13 mouse cellular contexts compared by ENCODE assay signal in genomic region chr2:76069238-76069637, GRCm38 (mm10).
DNase-seq lines count a peak whose midpoint lies in the region; ATAC-seq and TF ChIP-seq lines count a peak whose summit lies in the region.
"Had no signal": no experiment of that assay in that cellular context is flagged by ENCODE, and none has a peak within 500 bp of the region (broad histone marks: within the 10 kb centered on the region; RNA-seq: fewer than 3 reads in every experiment).

No protein-coding gene starts in this region.

- 56% methylated on average over 13 of the region's 13 CpGs for WGBS in heart, embryonic 11.5 days (ENCODE audit: insufficient replicate concordance)
- 35% methylated on average over 13 of the region's 13 CpGs for WGBS in lung, embryonic 16.5 days
- WGBS in limb, embryonic 14.5 days: 8% methylated on average over 13 of the region's 13 CpGs
- WGBS in stomach, embryonic 15.5 days: 35% methylated on average over 13 of the region's 13 CpGs

- no peaks in the 10 kb centered on the region for H3K9me3 ChIP-seq in heart, embryonic 11.5 days (replicated peaks; ENCODE audit: control insufficient read depth, low read length)
- no peaks in the 10 kb centered on the region for H3K9me3 ChIP-seq in lung, embryonic 16.5 days (ENCODE audit: control insufficient read depth, low read length)
- no peaks in the 10 kb centered on the region for H3K9me3 ChIP-seq in limb, embryonic 14.5 days (ENCODE audit: control insufficient read depth, low read length)
- no peaks in the 10 kb centered on the region for H3K9me3 ChIP-seq in stomach, embryonic 15.5 days

- no peak for ATAC-seq in heart, embryonic 11.5 days (replicated peaks; ENCODE audit: insufficient number of reproducible peaks, low FRiP score, low TSS enrichment)
- ATAC-seq in lung, embryonic 16.5 days (ENCODE audit: low read depth): no peak
- no peak for ATAC-seq in limb, embryonic 14.5 days (ENCODE audit: low FRiP score, low read depth)
- ATAC-seq in stomach, embryonic 15.5 days (ENCODE audit: insufficient read depth, low FRiP score, low read depth): no peak
- no peak for ATAC-seq in megakaryocyte, adult 5-6 weeks (ENCODE audit: poor library complexity, severe bottlenecking)

- intact Hi-C loops in heart, postnatal 10 days (cut with DNase I): loop anchor here (10.0 kb wide), 1 partner anchor 444 kb away; no protein-coding TSS in a partner anchor

- H3K4me3 ChIP-seq in heart, embryonic 11.5 days (ENCODE audit: low read depth, low read length): no peak overlapping the region
- no peak overlapping the region for H3K4me3 ChIP-seq in lung, embryonic 16.5 days (ENCODE audit: low read length)
- peak overlapping the region; percentile 32; the same call in 1 of the 2 replicates for H3K4me3 ChIP-seq in limb, embryonic 14.5 days (replicated peaks; ENCODE audit: low read length)
- H3K4me3 ChIP-seq in stomach, embryonic 15.5 days (replicated peaks): no peak overlapping the region
- H3K4me3 ChIP-seq: erythroblast, embryonic 14.5 days had no signal

- peak overlapping the region; percentile 56; the same call in 1 of the 2 replicates for H3K4me2 ChIP-seq in heart, embryonic 11.5 days
- peak overlapping the region; percentile 54 for H3K4me2 ChIP-seq in lung, embryonic 16.5 days (ENCODE audit: low read depth, low read length)
- H3K4me2 ChIP-seq in limb, embryonic 14.5 days (replicated peaks; ENCODE audit: low read depth, low read length, severe bottlenecking): peak overlapping the region; percentile 50
- peak overlapping the region; percentile 52 for H3K4me2 ChIP-seq in stomach, embryonic 15.5 days

- no peaks in the 10 kb centered on the region for H3K36me3 ChIP-seq in heart, embryonic 11.5 days (ENCODE audit: control insufficient read depth, insufficient read depth, low read length)
- no peaks in the 10 kb centered on the region for H3K36me3 ChIP-seq in lung, embryonic 16.5 days (ENCODE audit: control insufficient read depth, insufficient read depth, low read length)
- H3K36me3 ChIP-seq in limb, embryonic 14.5 days (ENCODE audit: control insufficient read depth, insufficient read depth, low read length): no peaks in the 10 kb centered on the region
- H3K36me3 ChIP-seq in stomach, embryonic 15.5 days: no peaks in the 10 kb centered on the region

- no peak overlapping the region for H3K27ac ChIP-seq in heart, embryonic 11.5 days (ENCODE audit: low read depth, low read length)
- no peak overlapping the region for H3K27ac ChIP-seq in lung, embryonic 16.5 days (ENCODE audit: low read length)
- H3K27ac ChIP-seq in limb, embryonic 14.5 days (replicated peaks; ENCODE audit: low read depth, low read length): no peak overlapping the region
- H3K27ac ChIP-seq in stomach, embryonic 15.5 days: no peak overlapping the region

- no peaks in the 10 kb centered on the region for H3K27me3 ChIP-seq in heart, embryonic 11.5 days (ENCODE audit: control insufficient read depth, insufficient read depth, low read length)
- no peaks in the 10 kb centered on the region for H3K27me3 ChIP-seq in lung, embryonic 16.5 days (ENCODE audit: control insufficient read depth, insufficient read depth, low read depth, low read length)
- no peaks in the 10 kb centered on the region for H3K27me3 ChIP-seq in limb, embryonic 14.5 days (ENCODE audit: control insufficient read depth, insufficient read depth, low read length)
- H3K27me3 ChIP-seq in stomach, embryonic 15.5 days (replicated peaks): no peaks in the 10 kb centered on the region

- DNase-seq in heart, postnatal 10 days: no peak
- DNase-seq in lung, postnatal 36 days: no peak
- peak; percentile 31 for DNase-seq in limb, embryonic 14.5 days (ENCODE audit: low spot score)
- no peak for DNase-seq in frontal cortex, postnatal 36 days (ENCODE audit: low spot score in 2 of 2)
- DNase-seq: cerebellum, adult 9-10 months; kidney, postnatal 14 days; liver; right cerebral cortex, postnatal 14 days had no signal

- no peak overlapping the region for H3K9ac ChIP-seq in heart, embryonic 11.5 days (ENCODE audit: low read depth, low read length)
- H3K9ac ChIP-seq in lung, embryonic 16.5 days (ENCODE audit: low read length): no peak overlapping the region
- H3K9ac ChIP-seq in limb, embryonic 14.5 days (ENCODE audit: low read depth, low read length, severe bottlenecking): no peak overlapping the region
- H3K9ac ChIP-seq in stomach, embryonic 15.5 days: no peak overlapping the region; the same call in 1 of the 2 replicates

- no peak for TF ChIP-seq POLR2A in limb, embryonic 14.5 days (IDR thresholded peaks at IDR 0.05; ENCODE audit: borderline replicate concordance, extremely low read depth, insufficient read depth, insufficient read length)

- H3K4me1 ChIP-seq in heart, embryonic 11.5 days (ENCODE audit: control insufficient read depth, insufficient read depth, low read length): peaks cover 14% of the 10 kb centered on the region
- H3K4me1 ChIP-seq in lung, embryonic 16.5 days (replicated peaks; ENCODE audit: control insufficient read depth, insufficient read depth, low read length): peaks cover 9% of the 10 kb centered on the region
- H3K4me1 ChIP-seq in limb, embryonic 14.5 days (ENCODE audit: control insufficient read depth, insufficient read depth, low read length): peaks cover 17% of the 10 kb centered on the region
- peaks cover 4% of the 10 kb centered on the region; the same call in 1 of the 2 replicates for H3K4me1 ChIP-seq in stomach, embryonic 15.5 days
